Mouse (Mus musculus): ENCODE measurements around the gene Mta1. TPM values are rescaled to one million over a fixed set of nuclear protein-coding genes. Genes with fewer than 3 reads are reported as not detected.

The Mta1 gene
- polyA plus RNA-seq, 1 experiment = 47.6 TPM

GRCm38 (mm10) chr12:113074329-113075062, 23.6 kb upstream of the Mta1 start, which contains the start of gene Tex22:
Gene Tex22 (plus strand): TSS chr12:113074502.
- peaks cover 9% of the 10 kb centered on the region for H3K36me3 ChIP-seq (ENCODE audit: control insufficient read depth, insufficient read depth, low read length)
- WGBS = 1% methylated on average over 32 of the region's 32 CpGs
- peak within 1 kb of the TSS; percentile 68 for H3K4me3 ChIP-seq (ENCODE audit: low read depth, low read length)
- H3K27me3 ChIP-seq (ENCODE audit: control insufficient read depth, insufficient read depth, low read length) = no peaks in the 10 kb centered on the region
- H3K27ac ChIP-seq (ENCODE audit: insufficient read depth, low read depth, low read length) = peak within 1 kb of the TSS; percentile 75
- TF ChIP-seq POLR2A (IDR thresholded peaks at IDR 0.05; ENCODE audit: low read depth, low read length) (peak; percentile 86), CTCF (IDR thresholded peaks at IDR 0.05; ENCODE audit: extremely low read depth, insufficient read length, insufficient replicate concordance, low read depth, low read length) (no peak)
- peaks cover 5% of the 10 kb centered on the region; the same call in 1 of the 2 replicates for H3K4me1 ChIP-seq (ENCODE audit: control insufficient read depth, insufficient read depth, insufficient read length, low read length)

GRCm38 (mm10) chr12:113075063-113075454, 23.0 kb upstream of the Mta1 start:
- TF ChIP-seq POLR2A (IDR thresholded peaks at IDR 0.05; ENCODE audit: low read depth, low read length) (peak; percentile 79; the same call in 1 of the 2 replicates), CTCF (IDR thresholded peaks at IDR 0.05; ENCODE audit: extremely low read depth, insufficient read length, insufficient replicate concordance, low read depth, low read length) (peak; percentile 95)

GRCm38 (mm10) chr12:113075486-113075885, 22.6 kb upstream of the Mta1 start:
- Histone ChIP-seq H3K27me3 (ENCODE audit: control insufficient read depth, insufficient read depth, low read length) (no peaks in the 10 kb centered on the region), H3K36me3 (ENCODE audit: control insufficient read depth, insufficient read depth, low read length) (peaks cover 3% of the 10 kb centered on the region), H3K4me3 (ENCODE audit: low read depth, low read length) (no peak overlapping the region), H3K27ac (ENCODE audit: insufficient read depth, low read depth, low read length) (no peak overlapping the region), H3K4me1 (ENCODE audit: control insufficient read depth, insufficient read depth, insufficient read length, low read length) (peaks cover 5% of the 10 kb centered on the region; the same call in 1 of the 2 replicates)
- TF ChIP-seq POLR2A (IDR thresholded peaks at IDR 0.05; ENCODE audit: low read depth, low read length) = no peak
- no peak for TF ChIP-seq CTCF (IDR thresholded peaks at IDR 0.05; ENCODE audit: extremely low read depth, insufficient read length, insufficient replicate concordance, low read depth, low read length)
- 50% methylated on average over 6 of the region's 6 CpGs for WGBS

More at GRCm38 (mm10) chr12:113075063-113075454, 23.0 kb upstream of the Mta1 start:
- peaks cover 5% of the 10 kb centered on the region; the same call in 1 of the 2 replicates for H3K4me1 ChIP-seq (ENCODE audit: control insufficient read depth, insufficient read depth, insufficient read length, low read length)
- peak overlapping the region; percentile 75 for H3K27ac ChIP-seq (ENCODE audit: insufficient read depth, low read depth, low read length)
- H3K4me3 ChIP-seq (ENCODE audit: low read depth, low read length) = peak overlapping the region; percentile 68
- no peaks in the 10 kb centered on the region for H3K27me3 ChIP-seq (ENCODE audit: control insufficient read depth, insufficient read depth, low read length)
- WGBS = 3% methylated on average over 10 of the region's 10 CpGs
- peaks cover 4% of the 10 kb centered on the region for H3K36me3 ChIP-seq (ENCODE audit: control insufficient read depth, insufficient read depth, low read length)

- H3K27me3 ChIP-seq (ENCODE audit: control insufficient read depth, insufficient read depth, low read length) = no peaks in the 10 kb centered on the region
- no peaks in the 10 kb centered on the region for H3K36me3 ChIP-seq (ENCODE audit: control insufficient read depth, insufficient read depth, low read length)
- H3K4me1 ChIP-seq (ENCODE audit: control insufficient read depth, insufficient read depth, insufficient read length, low read length) = 0 out of 2 replicates have a peak, but pooled peaks cover 1% of the 10 kb centered on the region
- TF ChIP-seq CTCF (IDR thresholded peaks at IDR 0.05; ENCODE audit: extremely low read depth, insufficient read length, insufficient replicate concordance, low read depth, low read length) = no peak
- TF ChIP-seq POLR2A (IDR thresholded peaks at IDR 0.05; ENCODE audit: low read depth, low read length) = no peak
- no peak overlapping the region for H3K27ac ChIP-seq (ENCODE audit: insufficient read depth, low read depth, low read length)
- no peak overlapping the region for H3K4me3 ChIP-seq (ENCODE audit: low read depth, low read length)
- WGBS = 66% methylated on average over 3 of the region's 3 CpGs
Measured at GRCm38 (mm10) chr12:113087276-113087675, 10.8 kb upstream of the Mta1 start.

GRCm38 (mm10) chr12:113088026-113088425, 10.1 kb upstream of the Mta1 start:
- Histone ChIP-seq H3K27me3 (ENCODE audit: control insufficient read depth, insufficient read depth, low read length) (no peaks in the 10 kb centered on the region), H3K36me3 (ENCODE audit: control insufficient read depth, insufficient read depth, low read length) (no peaks in the 10 kb centered on the region), H3K27ac (ENCODE audit: insufficient read depth, low read depth, low read length) (no peak overlapping the region), H3K4me3 (ENCODE audit: low read depth, low read length) (no peak overlapping the region), H3K4me1 (ENCODE audit: control insufficient read depth, insufficient read depth, insufficient read length, low read length) (0 out of 2 replicates have a peak, but pooled peaks cover 1% of the 10 kb centered on the region)
- TF ChIP-seq POLR2A (IDR thresholded peaks at IDR 0.05; ENCODE audit: low read depth, low read length) = no peak
- no peak for TF ChIP-seq CTCF (IDR thresholded peaks at IDR 0.05; ENCODE audit: extremely low read depth, insufficient read length, insufficient replicate concordance, low read depth, low read length)
- 71% methylated on average over 4 of the region's 4 CpGs for WGBS

GRCm38 (mm10) chr12:113089107-113089506, 9.0 kb upstream of the Mta1 start:
- Histone ChIP-seq H3K4me1 (ENCODE audit: control insufficient read depth, insufficient read depth, insufficient read length, low read length) (0 out of 2 replicates have a peak, but pooled peaks cover 1% of the 10 kb centered on the region), H3K27me3 (ENCODE audit: control insufficient read depth, insufficient read depth, low read length) (no peaks in the 10 kb centered on the region), H3K27ac (ENCODE audit: insufficient read depth, low read depth, low read length) (no peak overlapping the region), H3K4me3 (ENCODE audit: low read depth, low read length) (no peak overlapping the region), H3K36me3 (ENCODE audit: control insufficient read depth, insufficient read depth, low read length) (no peaks in the 10 kb centered on the region)
- no peak for TF ChIP-seq CTCF (IDR thresholded peaks at IDR 0.05; ENCODE audit: extremely low read depth, insufficient read length, insufficient replicate concordance, low read depth, low read length)
- no peak for TF ChIP-seq POLR2A (IDR thresholded peaks at IDR 0.05; ENCODE audit: low read depth, low read length)
- WGBS = 95% methylated on average over 6 of the region's 6 CpGs

GRCm38 (mm10) chr12:113090053-113090452, 8.0 kb upstream of the Mta1 start:
- WGBS = 63% methylated on average over 17 of the region's 17 CpGs
- Histone ChIP-seq H3K27me3 (ENCODE audit: control insufficient read depth, insufficient read depth, low read length) (no peaks in the 10 kb centered on the region), H3K27ac (ENCODE audit: insufficient read depth, low read depth, low read length) (no peak overlapping the region), H3K4me3 (ENCODE audit: low read depth, low read length) (no peak overlapping the region), H3K4me1 (ENCODE audit: control insufficient read depth, insufficient read depth, insufficient read length, low read length) (0 out of 2 replicates have a peak, but pooled peaks cover 1% of the 10 kb centered on the region), H3K36me3 (ENCODE audit: control insufficient read depth, insufficient read depth, low read length) (no peaks in the 10 kb centered on the region)
- TF ChIP-seq CTCF (IDR thresholded peaks at IDR 0.05; ENCODE audit: extremely low read depth, insufficient read length, insufficient replicate concordance, low read depth, low read length) = no peak
- no peak for TF ChIP-seq POLR2A (IDR thresholded peaks at IDR 0.05; ENCODE audit: low read depth, low read length)

Data from small intestine, adult 2 months (tissue).